Mouse (Mus musculus): ENCODE data around the gene Pheta1.

Pheta1 gene

GRCm38 (mm10) chr5:121889819-121890362 is 41.1 kb downstream of the Pheta1 start:
- no peak for DNase-seq (ENCODE audit: low spot score in 2 of 2)

- no peak for DNase-seq (ENCODE audit: low spot score in 2 of 2)
Observed at GRCm38 (mm10) chr5:121890925-121891324, 42.1 kb downstream of the Pheta1 start.

DNA sequence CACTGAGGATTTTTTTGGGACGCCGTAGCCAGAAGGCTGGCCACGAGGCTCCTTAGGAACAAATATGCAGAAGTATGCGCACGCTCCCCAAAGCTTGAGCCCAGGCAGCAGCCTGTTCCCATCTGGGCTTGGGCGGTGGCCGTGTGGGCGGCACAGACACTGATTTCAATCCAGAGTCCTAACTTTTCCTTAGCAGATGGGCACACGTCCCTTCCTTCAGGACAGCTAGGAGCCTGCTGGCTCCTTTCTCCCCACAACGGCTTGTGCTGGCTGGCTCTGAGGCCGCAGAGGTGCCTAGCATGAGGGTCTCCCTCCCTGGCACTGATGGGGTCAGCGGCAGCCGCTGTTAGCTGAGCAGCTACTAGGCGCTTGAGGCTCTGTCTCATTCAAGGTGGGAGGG is 43.5 kb downstream of the Pheta1 start:
- peak; percentile 80 to 86 for DNase-seq (ENCODE audit: low spot score in 2 of 2)

DNA sequence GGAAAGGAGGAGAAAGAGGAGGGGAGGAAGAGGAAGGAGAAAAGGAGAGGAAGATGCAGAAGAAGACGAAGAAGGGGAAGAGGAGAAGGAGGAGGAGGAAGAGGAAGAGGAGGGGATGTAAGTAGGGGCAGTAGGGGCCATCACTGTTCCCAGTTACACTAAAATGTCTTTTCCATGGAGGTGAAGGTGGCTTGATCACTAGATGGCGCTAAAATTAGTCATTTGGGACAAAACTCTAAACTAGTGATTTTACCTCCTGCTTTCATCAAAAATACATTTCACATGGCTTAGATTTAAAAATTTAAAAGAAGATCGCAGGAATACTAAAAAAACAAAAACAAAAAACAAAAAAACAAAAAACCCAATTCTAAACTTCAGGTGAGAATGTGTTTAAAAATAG is 44.8 kb downstream of the Pheta1 start:
- no peak for DNase-seq (ENCODE audit: low spot score in 2 of 2)

DNA sequence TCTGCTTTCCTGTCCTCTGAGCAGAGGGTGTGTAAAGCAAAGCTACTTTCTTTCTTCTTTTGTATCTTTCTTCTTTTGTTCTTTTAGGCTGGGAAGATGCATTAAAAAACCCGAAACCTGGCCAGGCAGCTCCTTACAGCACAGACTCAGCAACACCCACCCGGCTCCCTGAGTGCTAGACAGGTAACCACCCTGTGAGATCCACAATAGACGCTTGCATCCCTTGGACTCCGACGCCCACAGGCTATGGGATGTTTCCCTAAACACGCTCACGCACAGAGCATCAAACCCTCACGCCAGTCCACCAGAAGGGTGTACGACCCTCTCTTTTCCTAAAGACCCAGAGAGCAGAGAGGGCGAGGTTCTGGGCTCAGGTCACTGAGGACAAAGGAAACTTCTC is 45.9 kb downstream of the Pheta1 start:
- peak in 1 of 2 experiments; percentile 20 for DNase-seq (ENCODE audit: low spot score in 2 of 2)

DNA sequence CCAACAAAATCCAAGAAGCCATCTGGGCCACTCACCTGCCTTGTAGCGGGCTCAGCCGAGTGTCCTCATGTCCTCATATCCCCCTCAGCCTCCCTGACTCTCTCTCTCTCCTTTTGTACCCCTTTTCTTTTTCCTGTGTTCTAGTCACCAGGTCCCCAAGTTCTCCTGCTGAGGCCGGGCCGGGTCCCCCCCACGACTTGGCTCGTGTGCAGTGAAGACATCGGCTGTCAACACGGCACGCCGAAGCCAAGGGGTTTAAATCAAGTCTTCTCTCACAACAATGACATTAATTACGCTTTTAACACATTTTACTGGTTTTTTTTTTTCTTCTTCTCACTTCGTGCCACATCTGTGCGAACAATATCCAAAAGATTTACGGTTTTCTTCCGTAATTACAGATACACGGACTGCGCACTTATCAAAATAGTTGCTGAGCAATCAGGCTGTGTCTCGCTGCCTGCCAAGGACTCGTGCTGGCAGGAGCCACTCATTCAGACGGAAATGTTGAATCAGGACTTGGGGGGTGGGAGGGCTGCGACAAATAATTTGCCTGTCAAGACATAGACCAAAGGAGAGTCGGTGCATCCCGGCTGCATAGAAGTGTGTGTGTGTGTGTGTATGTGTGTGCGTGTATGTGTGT is 46.5 kb downstream of the Pheta1 start:
- DNase-seq (ENCODE audit: low spot score in 2 of 2), result no peak

- no peak for DNase-seq (ENCODE audit: low spot score in 2 of 2)
Observed at GRCm38 (mm10) chr5:121902809-121903745, 54.3 kb downstream of the Pheta1 start.

Data from right cerebral cortex, adult 2 months (tissue).